Mouse (Mus musculus) testis, postnatal 10 days (tissue): Measurements from ENCODE around the gene Prpsap1.

Experiments
- DNase-seq: peaks from one replicate; pipeline ENCODE4 v3.0.0; 2021; ENCODE audit warnings: low spot score

Prpsap1 gene

DNA sequence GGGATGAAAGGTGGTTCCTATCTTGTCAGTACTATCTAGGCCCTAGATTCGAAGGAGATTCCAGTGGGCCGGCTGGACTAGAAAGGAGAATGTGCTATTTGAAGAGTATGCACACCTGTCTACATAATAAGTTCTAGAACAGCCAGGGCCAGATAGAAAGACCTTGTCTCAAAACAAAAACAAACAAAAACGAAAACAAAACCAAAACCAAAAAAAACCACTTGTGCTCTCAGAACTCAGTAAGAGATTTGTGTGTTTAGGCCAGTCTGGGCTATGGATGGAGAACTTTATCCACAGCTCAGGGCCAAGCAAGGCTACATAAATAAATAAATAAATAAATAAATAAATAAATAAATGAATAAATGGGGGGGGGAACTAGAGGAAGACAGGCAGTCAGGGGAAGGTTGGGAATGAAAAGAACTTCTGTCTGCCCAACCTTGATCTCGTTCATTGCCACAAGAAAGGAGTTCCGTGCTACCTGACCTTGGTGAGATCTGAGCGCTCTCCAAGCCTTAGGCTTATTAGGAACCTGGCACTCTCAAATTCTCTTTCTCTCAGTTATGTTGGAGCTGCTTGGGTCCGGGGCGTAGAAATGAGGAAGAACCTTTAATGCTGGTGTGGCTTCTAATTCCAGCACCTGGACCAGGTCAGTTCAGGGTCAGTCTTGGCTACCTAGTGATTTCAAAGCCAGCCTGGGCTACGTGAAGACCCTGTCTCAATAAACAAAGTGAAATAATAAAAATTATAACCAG, 64.0 kb downstream of the Prpsap1 start:
- DNase-seq, result no peak

DNA sequence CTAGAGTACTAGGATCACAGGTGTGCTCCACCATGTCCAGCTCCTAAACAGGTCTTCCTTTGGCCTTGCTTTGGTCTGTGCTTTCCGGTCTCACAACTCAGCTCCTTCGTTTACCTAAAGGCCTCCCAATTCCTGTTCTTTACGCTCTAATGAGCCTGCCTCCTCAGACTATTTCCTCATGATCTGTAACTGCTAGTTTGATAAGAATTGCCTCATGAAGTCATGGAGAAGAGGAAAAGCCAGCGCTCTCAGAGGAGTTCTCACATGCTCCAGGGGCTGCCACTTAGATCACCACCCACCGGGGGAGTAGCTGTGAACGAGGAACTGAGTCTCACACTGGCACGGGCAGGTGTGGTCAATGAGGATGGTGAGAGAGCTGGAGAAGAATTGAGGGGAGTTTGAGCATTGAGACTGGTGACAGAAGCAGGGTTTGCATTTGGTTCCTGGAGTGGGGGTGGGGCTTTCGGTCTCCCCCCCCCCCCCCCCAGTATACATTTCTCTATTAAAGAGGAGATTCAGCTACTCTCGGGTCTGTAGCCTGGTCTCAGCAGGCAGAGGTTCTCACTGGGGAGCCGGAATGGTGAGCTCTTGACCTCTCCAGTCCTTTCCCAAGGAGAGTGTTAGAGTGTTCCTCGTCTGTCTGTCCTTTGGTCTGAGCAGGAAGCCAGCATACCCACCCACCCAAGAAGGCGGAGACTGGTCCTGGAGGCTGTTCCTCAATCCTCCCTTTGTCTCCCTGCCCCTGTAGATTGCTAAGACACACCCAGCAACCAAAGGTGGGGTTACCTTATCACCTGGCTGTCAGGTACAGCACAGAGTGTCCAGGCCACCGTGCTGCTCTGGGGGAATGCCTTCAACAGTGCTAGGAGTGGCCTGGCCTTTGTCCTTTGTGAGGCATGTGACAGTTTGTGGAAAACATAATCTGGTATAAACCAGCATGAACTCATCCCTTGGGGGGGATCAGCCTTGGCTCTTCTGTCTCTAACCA, 64.8 kb downstream of the Prpsap1 start:
- no peak for DNase-seq

DNA sequence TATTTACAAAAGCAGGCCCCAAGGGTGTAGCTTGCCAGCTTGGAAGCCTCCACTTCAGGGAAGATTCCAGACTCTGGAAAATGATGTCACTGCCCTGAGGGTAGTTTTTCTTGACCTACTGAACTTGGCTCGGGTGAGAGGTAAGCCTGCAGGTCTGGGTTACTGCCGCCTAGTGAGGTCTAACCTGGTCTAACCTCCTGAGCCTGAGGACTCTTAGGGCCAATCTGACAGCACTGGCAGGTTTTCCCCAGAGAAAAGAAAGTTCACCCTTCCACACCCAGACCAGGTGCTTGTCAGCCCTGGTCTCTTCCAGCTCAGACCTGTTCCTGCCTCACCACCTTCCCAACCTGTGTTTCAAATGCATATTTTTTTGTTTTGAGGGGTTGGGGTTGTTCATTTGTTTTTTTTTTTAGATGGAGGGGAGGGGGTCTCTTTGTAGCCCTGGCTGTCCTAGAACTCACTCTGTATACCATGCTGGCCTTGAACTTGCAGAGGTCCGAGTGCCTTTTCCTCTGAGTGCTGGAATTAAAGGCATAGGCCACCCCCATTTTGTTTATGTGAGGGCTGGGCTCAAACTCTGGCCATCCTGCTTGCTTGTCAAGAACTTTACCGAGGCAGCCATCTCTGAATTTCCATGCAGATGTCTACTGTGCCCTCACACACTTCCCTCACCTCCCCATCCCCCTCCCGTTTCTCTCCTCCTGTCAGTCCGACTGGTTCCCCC, 67.0 kb downstream of the Prpsap1 start:
- no peak for DNase-seq

DNA sequence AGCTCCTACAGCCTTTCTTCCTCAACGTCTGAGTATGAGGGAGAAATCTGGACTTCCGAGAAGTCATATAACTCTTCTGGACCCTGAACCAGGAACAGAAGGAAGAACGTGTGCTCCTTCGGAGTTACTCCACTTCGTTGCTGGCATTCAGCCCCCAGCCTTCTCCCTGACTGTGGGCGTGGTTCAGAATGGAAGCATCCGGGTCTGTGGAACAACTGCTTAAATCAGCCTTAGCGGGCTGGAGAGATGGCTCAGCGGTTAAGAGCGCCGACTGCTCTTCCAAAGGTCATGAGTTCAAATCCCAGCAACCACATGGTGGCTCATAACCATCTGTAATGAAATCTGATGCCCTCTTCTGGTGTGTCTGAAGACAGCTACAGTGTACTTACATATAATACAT, 67.7 kb downstream of the Prpsap1 start:
- peak; percentile 51 for DNase-seq

DNA sequence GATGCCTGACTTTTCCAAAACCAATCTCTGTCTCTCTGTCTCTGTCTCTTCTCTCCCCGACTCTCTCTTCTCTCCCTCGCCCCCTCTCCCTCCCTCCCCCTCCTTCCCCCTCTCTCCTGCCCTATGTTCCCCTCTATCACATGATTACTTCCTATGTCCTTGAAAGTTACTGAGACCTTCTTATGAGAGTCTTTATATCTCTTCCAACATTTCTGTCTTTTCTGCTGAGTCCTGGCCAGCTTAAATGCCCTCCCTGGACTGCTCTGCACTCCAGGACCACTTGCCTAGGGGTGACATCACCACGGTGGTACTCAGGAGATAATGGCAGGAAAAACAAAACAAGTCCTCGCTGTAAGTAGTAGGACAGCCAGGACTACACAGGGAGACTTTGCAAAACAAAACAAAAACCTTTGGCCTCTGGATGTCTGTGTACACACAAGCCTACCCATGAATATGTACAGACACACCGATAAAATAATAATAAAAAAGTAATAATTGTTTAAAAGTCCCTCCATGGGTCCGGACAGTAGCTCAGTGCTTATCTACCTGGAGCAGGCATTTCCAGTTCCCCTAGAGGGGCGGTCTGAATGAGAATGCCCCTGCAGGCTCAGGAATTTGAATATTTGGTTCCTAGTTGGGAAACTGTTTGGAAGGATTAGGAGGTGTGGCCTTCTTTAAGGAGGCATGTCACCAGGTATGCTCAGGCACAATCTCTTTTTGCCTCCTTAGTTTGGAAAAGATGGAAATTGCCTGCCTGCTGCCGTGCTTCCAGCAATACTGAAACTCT, 69.2 kb downstream of the Prpsap1 start:
- DNase-seq, result no peak

DNA sequence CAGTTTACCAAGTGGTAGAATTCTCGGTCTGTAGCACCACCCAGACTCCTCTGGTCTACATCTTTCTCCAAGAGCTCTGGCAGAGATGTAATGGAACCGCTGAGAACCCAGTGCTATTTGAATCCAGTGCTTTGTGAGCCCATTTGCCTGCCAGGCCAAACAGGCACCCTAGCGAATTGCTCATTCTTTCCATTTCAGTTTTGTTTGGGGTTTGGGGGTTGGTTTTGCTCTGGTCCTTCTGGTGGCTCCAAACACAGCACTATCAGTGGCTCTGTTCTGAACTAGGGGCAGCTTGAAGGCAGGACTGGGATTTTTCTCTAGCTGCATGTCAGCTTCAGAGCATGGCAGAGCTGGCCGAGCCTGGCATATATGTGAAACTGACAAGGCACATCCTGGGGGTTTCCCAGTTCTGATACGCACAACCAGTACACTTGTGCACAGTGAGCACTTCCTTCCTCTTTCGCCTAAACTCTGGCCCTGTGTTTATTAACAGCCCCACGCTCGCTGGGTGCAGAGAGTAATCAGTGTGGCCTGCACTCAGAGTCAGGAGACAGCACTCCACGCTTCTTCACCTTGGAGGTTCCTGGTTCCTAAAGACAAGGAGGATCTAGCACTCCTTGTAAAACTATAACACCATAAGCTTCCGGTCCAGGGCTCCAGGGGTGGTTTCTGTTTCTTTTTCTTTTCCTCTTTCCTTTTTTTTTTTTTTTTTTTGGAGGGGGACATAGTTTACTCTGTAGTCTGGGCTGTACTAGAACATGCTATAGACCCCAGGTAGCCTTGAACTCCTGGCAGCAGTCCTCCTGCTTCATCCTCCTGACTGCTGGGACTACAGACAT, 70.0 kb downstream of the Prpsap1 start:
- no peak for DNase-seq

DNA sequence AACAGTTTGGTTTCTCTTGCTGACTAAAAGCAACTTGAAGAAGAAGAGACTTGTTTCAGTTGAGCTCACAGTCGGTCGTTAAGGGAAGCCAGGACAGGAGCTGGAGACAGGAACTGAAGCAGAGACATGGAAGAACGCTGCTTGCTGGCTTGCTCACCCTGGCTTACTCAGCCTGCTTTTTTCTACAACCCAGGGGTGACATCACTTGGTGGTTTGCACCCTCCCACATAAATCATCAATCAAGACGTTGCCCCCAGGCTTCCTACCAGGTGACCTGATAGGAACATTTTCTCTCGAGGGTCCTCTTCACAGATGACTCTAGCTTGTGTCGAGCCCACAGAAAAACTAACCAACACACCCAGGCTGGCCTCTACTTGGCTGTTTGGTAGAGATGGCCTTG, 70.8 kb downstream of the Prpsap1 start:
- peak; percentile 31 for DNase-seq

DNA sequence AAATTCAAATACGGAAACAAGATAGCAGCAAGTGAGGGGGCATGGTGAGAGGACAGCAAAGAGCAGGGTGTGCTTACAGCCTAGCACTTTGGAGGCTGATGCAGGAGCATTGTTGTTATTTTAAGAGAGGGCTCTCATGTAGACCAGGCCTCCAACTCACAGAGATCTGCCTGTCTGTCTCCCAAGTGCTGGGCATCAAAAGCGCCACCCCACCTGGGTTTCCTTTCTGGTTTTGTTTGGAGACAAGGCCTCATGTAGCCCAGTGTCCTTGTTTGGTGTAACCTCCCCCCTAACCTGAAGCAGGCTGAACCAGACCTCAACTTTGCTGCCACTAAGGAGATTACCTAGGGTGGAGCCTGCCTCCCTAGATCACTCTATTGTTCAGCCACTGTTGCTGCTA, 71.4 kb downstream of the Prpsap1 start:
- DNase-seq, result peak; percentile 30

DNA sequence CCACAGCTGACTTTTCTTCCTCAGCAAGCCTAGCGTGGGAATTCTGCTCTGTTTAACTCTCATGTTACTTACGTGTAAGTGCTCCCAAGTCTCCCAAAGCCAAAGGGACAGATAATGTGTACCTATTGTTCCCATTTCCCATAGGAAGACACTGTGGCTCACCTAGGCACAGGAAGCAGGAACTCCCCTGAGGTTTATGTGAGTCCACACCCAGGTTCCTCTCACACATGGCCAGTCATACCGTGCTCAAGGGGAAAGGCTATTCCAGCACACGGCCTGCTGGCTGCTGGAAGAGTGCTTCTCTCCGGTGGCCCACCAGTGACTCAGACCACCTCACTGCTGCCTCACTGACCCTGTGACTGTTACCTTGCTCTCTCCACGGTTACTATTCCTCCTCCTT, 72.9 kb downstream of the Prpsap1 start:
- peak; percentile 28 for DNase-seq
